Mouse (Mus musculus) stomach, embryonic 16.5 days (tissue): ENCODE measurements around the gene Ndc1. TPM values are rescaled to one million over a fixed set of nuclear protein-coding genes. Genes with fewer than 3 reads are reported as not detected.

ENCODE experiments used
- ATAC-seq: fragments of 200-750 bp; cut with Nextera tagmentation; 2 replicates; pipeline ENCODE4 v1.8.0; 2017; ENCODE audit warnings: moderate number of reproducible peaks, moderate TSS enrichment; ENCODE audit not compliant: insufficient read depth, low FRiP score
- H3K27ac ChIP-seq: fragments of 300-500 bp; sonication (generic); 2 replicates; pipeline ENCODE4 v1.5.1; 2014; ENCODE audit warnings: low read length
- H3K27me3 ChIP-seq: fragments of 300-500 bp; sonication (generic); 2 replicates; pipeline ENCODE4 v1.6.1; 2014; ENCODE audit warnings: low read length, control low read depth, mixed read lengths; ENCODE audit not compliant: control insufficient read depth, insufficient read depth
- H3K36me3 ChIP-seq: fragments of 300-500 bp; sonication (generic); 2 replicates; pipeline ENCODE4 v1.6.1; 2014; ENCODE audit warnings: low read length; ENCODE audit not compliant: control insufficient read depth, insufficient read depth
- H3K4me1 ChIP-seq: fragments of 300-500 bp; sonication (generic); 2 replicates; pipeline ENCODE4 v1.6.1; 2014; ENCODE audit warnings: low read length, control low read depth, mixed read lengths; ENCODE audit not compliant: control insufficient read depth, insufficient read depth
- H3K4me2 ChIP-seq: fragments of 300-500 bp; sonication (generic); 2 replicates; pipeline ENCODE4 v1.6.1; 2014; ENCODE audit warnings: low read depth, low read length, mixed read lengths
- H3K4me3 ChIP-seq: fragments of 300-500 bp; sonication (generic); replicated peaks from 2 replicates; pipeline ENCODE4 v1.5.1; 2014; ENCODE audit warnings: mild to moderate bottlenecking, low read length
- H3K9ac ChIP-seq: fragments of 300-500 bp; sonication (generic); 2 replicates; pipeline ENCODE4 v1.6.1; 2014; ENCODE audit warnings: low read length
- H3K9me3 ChIP-seq: fragments of 300-500 bp; sonication (generic); replicated peaks from 2 replicates; pipeline ENCODE4 v1.6.1; 2016; ENCODE audit warnings: low read length, control low read depth; ENCODE audit not compliant: control insufficient read depth
- WGBS: fragments of 180-500 bp; shearing (Covaris S2); extraction: QIAGEN DNeasy Blood & Tissue Kit; methylation state at CpG from one replicate; pipeline ENCODE4 v1.1.7; 2014; 5-methylcytosine and 5-hydroxymethylcytosine counted together
- polyA plus RNA-seq: library from polyadenylated mRNA; unstranded; fragments of >200 nt; fragmentation: Nextera tagmentation; extraction: Ambion mirVana; gene quantifications from 2 replicates; pipeline ENCODE4 v1.2.1, GENCODE M21; 2015

Gene Ndc1
- polyA plus RNA-seq, 1 experiment from 2014 or later: 24.7 TPM

DNA sequence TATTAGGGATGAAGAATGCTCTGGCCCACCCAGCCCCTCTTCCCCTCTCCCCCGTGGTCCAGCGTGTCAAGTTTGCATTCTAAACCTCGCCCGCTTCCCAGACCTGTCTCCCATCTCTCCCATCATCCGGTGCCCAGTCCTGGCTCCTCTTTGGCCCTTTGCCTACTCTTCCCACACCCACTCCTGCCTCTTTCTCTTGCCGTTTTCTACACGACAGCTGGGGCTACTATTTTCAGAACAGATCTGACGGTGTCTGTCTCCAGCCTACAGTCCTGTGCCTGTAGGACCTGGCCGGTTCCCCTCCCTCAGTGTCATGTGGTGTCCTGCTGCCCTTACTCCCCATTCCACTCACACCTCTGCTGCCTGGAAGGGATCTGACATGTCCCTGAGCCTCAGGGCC lies 59.0 kb downstream of the Ndc1 start:
- no peaks in the 10 kb centered on the region for H3K9me3 ChIP-seq
- no peaks in the 10 kb centered on the region for H3K27me3 ChIP-seq
- H3K4me2 ChIP-seq: no peak overlapping the region
- WGBS: 75% methylated on average over 9 of the region's 9 CpGs
- H3K27ac ChIP-seq: no peak overlapping the region
- ATAC-seq: no peak
- H3K36me3 ChIP-seq: no peaks in the 10 kb centered on the region
- no peak overlapping the region for H3K4me3 ChIP-seq
- H3K4me1 ChIP-seq: no peaks in the 10 kb centered on the region
- H3K9ac ChIP-seq: no peak overlapping the region

- H3K27ac ChIP-seq: no peak overlapping the region
- WGBS: 82% methylated on average over 5 of the region's 5 CpGs
- no peak overlapping the region for H3K4me3 ChIP-seq
- no peak overlapping the region for H3K4me2 ChIP-seq
- H3K9me3 ChIP-seq: no peaks in the 10 kb centered on the region
- no peaks in the 10 kb centered on the region for H3K36me3 ChIP-seq
- peaks cover 9% of the 10 kb centered on the region for H3K4me1 ChIP-seq
- peaks cover 50% of the 10 kb centered on the region for H3K27me3 ChIP-seq
- no peak overlapping the region for H3K9ac ChIP-seq
- no peak for ATAC-seq
Measured at GRCm38 (mm10) chr4:107432717-107433116, 65.1 kb downstream of the Ndc1 start.

DNA sequence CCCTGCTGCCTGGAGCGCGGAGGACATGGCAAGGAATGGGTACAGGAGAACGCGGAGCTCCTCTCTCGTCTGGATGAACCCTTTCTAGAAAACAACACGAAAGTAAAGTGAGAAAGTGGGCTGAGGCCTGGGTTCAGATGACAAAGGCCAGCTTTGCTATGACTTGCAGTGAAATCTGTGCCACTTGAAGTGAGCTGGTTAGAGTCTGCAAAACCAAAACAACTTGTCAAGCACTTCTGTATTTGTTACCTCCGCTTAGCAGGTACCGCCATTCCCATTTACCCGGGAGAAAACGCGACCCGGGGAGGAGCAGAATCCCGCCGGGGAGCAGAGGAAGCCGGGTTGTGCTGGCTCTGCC lies 66.4 kb downstream of the Ndc1 start:
- no peak for ATAC-seq
- Histone ChIP-seq H3K9ac (peak overlapping the region; percentile 63), H3K36me3 (no peaks in the 10 kb centered on the region), H3K4me1 (peaks cover 9% of the 10 kb centered on the region), H3K27me3 (peaks cover 62% of the 10 kb centered on the region), H3K4me2 (peak overlapping the region; percentile 96), H3K9me3 (no peaks in the 10 kb centered on the region), H3K4me3 (peak overlapping the region; percentile 64), H3K27ac (no peak overlapping the region)
- 8% methylated on average over 15 of the region's 15 CpGs for WGBS

- no peaks in the 10 kb centered on the region for H3K9me3 ChIP-seq
- H3K4me1 ChIP-seq: peaks cover 9% of the 10 kb centered on the region
- no peaks in the 10 kb centered on the region for H3K36me3 ChIP-seq
- peak; percentile 86 for ATAC-seq
- no peak within 1 kb of the TSS for H3K27ac ChIP-seq
- WGBS: under 1% methylated on average over 103 of the region's 112 CpGs
- peaks cover 67% of the 10 kb centered on the region for H3K27me3 ChIP-seq
- H3K4me3 ChIP-seq: peak within 1 kb of the TSS; percentile 64
- H3K9ac ChIP-seq: peak within 1 kb of the TSS; percentile 63
- peak within 1 kb of the TSS; percentile 96 for H3K4me2 ChIP-seq
Measured at GRCm38 (mm10) chr4:107434356-107435237, 67.0 kb downstream of the Ndc1 start, which contains the start of gene Glis1. TSS of gene Glis1 (plus strand) at chr4:107434591.

DNA sequence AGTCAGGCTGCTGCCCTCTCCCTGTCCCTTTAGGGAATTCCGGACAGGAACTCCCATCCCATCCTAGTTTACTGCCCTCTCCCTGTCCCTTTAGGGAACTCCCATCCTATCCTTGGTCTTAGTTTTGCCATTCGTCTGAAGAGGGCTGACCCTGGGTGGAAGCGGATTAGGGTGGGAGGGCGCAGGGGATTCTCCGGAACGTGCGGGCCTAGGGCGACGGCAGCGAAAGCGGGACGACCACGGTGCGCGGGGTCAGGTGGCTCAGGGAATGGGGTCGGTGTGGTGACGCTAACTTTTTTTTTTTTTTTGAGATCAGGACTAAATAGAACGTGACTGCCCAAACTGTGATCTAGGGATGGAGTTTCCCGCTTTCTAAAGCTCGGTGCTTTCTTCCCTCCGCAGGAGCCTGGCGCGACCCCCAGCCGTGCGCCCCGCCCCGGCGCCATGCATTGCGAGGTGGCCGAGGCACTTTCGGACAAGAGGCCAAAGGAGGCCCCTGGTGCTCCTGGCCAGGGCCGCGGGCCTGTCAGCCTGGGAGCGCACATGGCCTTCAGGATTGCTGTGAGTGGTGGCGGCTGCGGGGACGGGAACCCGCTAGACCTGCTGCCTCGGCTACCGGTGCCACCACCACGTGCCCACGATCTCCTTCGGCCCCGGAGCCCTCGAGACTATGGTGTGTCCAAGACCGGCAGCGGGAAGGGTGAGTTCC lies 67.8 kb downstream of the Ndc1 start:
- Histone ChIP-seq H3K4me2 (peak overlapping the region; percentile 96), H3K27me3 (peaks cover 69% of the 10 kb centered on the region), H3K9ac (peak overlapping the region; percentile 63; the same call in 1 of the 2 replicates), H3K4me3 (peak overlapping the region; percentile 64), H3K4me1 (peaks cover 9% of the 10 kb centered on the region), H3K9me3 (no peaks in the 10 kb centered on the region), H3K36me3 (no peaks in the 10 kb centered on the region), H3K27ac (no peak overlapping the region)
- no peak; the same call in 1 of the 2 replicates for ATAC-seq
- WGBS: 2% methylated on average over 47 of the region's 47 CpGs

GRCm38 (mm10) chr4:107436476-107436875 lies 68.9 kb downstream of the Ndc1 start:
- ATAC-seq: no peak
- H3K4me1 ChIP-seq: peaks cover 9% of the 10 kb centered on the region
- H3K4me3 ChIP-seq: no peak overlapping the region
- no peak overlapping the region for H3K4me2 ChIP-seq
- no peak overlapping the region for H3K27ac ChIP-seq
- peaks cover 77% of the 10 kb centered on the region for H3K27me3 ChIP-seq
- H3K9ac ChIP-seq: no peak overlapping the region
- no peaks in the 10 kb centered on the region for H3K36me3 ChIP-seq
- H3K9me3 ChIP-seq: no peaks in the 10 kb centered on the region
- WGBS: 84% methylated on average over 7 of the region's 7 CpGs

DNA sequence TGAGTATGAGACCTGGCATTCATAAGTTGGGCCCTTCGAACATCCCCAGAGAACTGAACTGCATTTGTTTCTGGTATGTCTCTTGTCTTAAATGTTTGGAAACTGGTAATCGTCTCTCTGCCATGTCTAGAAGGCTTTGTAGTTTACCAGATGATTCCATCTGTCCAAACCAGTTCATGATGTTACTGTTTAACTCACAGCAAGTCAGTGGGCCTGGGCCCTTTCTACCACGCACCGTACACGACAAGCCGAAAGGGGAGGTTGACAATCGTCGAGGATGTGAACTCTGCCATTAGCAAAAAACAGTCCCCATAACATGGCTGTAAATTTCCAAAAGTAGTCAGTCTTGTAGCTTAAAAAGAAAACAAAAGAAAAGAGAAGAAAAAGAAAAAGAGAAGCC lies 71.2 kb downstream of the Ndc1 start:
- peaks cover 68% of the 10 kb centered on the region for H3K27me3 ChIP-seq
- no peaks in the 10 kb centered on the region for H3K9me3 ChIP-seq
- no peak overlapping the region for H3K27ac ChIP-seq
- no peaks in the 10 kb centered on the region for H3K36me3 ChIP-seq
- no peak overlapping the region for H3K4me2 ChIP-seq
- H3K4me3 ChIP-seq: no peak overlapping the region
- no peak overlapping the region for H3K9ac ChIP-seq
- 82% methylated on average over 8 of the region's 8 CpGs for WGBS
- ATAC-seq: no peak
- peaks cover 8% of the 10 kb centered on the region for H3K4me1 ChIP-seq

- Histone ChIP-seq H3K4me2 (peak overlapping the region; percentile 48), H3K4me1 (no peaks in the 10 kb centered on the region; the same call in 1 of the 2 replicates), H3K27ac (no peak overlapping the region), H3K27me3 (peaks cover 57% of the 10 kb centered on the region), H3K36me3 (no peaks in the 10 kb centered on the region), H3K4me3 (peak overlapping the region; percentile 21), H3K9ac (no peak overlapping the region), H3K9me3 (peaks cover 3% of the 10 kb centered on the region; the same call in 1 of the 2 replicates)
- WGBS: 21% methylated on average over 13 of the region's 13 CpGs
- ATAC-seq: no peak
Measured at GRCm38 (mm10) chr4:107440306-107440705, 72.7 kb downstream of the Ndc1 start.

DNA sequence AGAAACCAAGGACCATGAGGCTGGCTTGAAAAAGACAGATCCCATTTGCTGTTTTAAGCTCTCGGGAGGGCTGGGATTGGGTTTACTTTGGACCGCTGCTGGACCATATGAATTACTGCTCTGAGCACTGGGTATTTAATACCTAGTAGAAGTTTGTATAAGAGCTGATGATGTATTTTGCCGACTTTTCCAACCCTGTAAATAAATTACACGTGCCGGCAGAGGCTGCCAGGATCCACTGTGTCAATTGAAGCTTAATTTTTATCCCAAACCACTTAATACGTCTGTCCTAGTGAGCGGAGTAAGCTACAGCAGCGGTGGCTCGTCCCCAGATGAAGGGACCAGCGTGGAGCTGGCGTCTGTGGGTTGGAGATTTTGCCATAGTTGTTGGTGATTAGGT lies 74.7 kb downstream of the Ndc1 start:
- Histone ChIP-seq H3K4me1 (no peaks in the 10 kb centered on the region; the same call in 1 of the 2 replicates), H3K4me3 (no peak overlapping the region), H3K9ac (no peak overlapping the region), H3K9me3 (peaks cover 3% of the 10 kb centered on the region; the same call in 1 of the 2 replicates), H3K27me3 (peaks cover 39% of the 10 kb centered on the region), H3K36me3 (no peaks in the 10 kb centered on the region), H3K27ac (no peak overlapping the region), H3K4me2 (peak overlapping the region; percentile 1; the same call in 1 of the 2 replicates)
- 51% methylated on average over 11 of the region's 11 CpGs for WGBS
- no peak for ATAC-seq
